In the genomic region with DNA sequence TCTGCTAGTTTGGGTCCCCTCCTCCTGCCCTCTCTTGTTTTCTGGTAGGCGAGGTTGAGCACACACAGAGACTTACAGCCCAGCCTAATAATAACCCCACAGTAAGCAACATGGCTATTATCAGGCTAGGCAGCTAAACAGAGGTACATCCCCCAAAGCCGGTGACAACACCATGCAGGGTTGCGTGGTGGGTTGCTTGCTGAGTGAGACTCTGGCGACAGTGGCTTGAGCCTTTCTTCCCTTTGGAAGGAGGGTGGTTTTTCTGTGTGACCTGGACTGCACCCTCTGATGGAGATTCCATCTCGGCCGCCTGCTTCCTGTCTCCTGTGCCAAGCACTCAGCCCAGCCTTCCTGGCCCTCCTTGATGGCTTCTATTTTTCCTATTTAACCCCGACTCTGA, we compare ENCODE assay signal across 8 mouse cellular contexts. TPM values are rescaled to one million over a fixed set of nuclear protein-coding genes. Genes with fewer than 3 reads are reported as not detected.
DNase-seq lines count a peak whose midpoint lies in the region; ATAC-seq lines count a peak whose summit lies in the region.

No protein-coding gene starts in this region.

- H3K36me3 ChIP-seq in heart, embryonic 12.5 days, result no peaks in the 10 kb centered on the region

- DNase-seq in cerebellum, postnatal 14 days, result peak; percentile 41 to 45
- DNase-seq in cerebellum, postnatal 4 days (ENCODE audit: low spot score in 2 of 2), result no peak
- DNase-seq in kidney, postnatal 25 days, result peak; percentile 58 to 71
- no peak for DNase-seq in ovary, postnatal 14 days (ENCODE audit: low spot score)
- DNase-seq in c-Kit-positive CD71-positive TER-119-positive erythroid progenitor cells, embryonic 14.5 days (ENCODE audit: low spot score), result no peak
- no peak for DNase-seq in testis, postnatal 14 days (ENCODE audit: low spot score)

- no peak overlapping the region; the same call in 1 of the 2 replicates for H3K4me3 ChIP-seq in heart, embryonic 12.5 days

- WGBS in heart, embryonic 12.5 days, result 14% methylated on average over 7 of the region's 7 CpGs

- H3K9me3 ChIP-seq in heart, embryonic 12.5 days (replicated peaks), result no peaks in the 10 kb centered on the region

- H3K4me1 ChIP-seq in heart, embryonic 12.5 days (replicated peaks), result peaks cover 44% of the 10 kb centered on the region

- peak overlapping the region; percentile 25; the same call in 1 of the 2 replicates for H3K9ac ChIP-seq in heart, embryonic 12.5 days

- 0 out of 2 replicates have a peak, but pooled peaks have one; percentile 6 for ATAC-seq in common myeloid progenitor, adult 5-6 weeks (replicated peaks; ENCODE audit: low read depth, poor library complexity, severe bottlenecking)
- ATAC-seq in heart, embryonic 12.5 days (ENCODE audit: insufficient number of reproducible peaks, low FRiP score), result no peak

- H3K27ac ChIP-seq in heart, embryonic 12.5 days (ENCODE audit: poor library complexity, severe bottlenecking), result peak overlapping the region; percentile 42

- no peaks in the 10 kb centered on the region for H3K27me3 ChIP-seq in heart, embryonic 12.5 days (replicated peaks)

- peak overlapping the region; percentile 55 for H3K4me2 ChIP-seq in heart, embryonic 12.5 days

RNA-seq across cellular contexts. Expression of gene Myo1e, which starts 56.6 kb away (rescaled TPM):
- 0.53 and 1.1 TPM in 2 replicates for total RNA-seq in common myeloid progenitor, adult 5-6 weeks (2017)
- 15.2 and 16.2 TPM in 2 replicates for polyA plus RNA-seq in heart, embryonic 12.5 days (2016; fragmentation: Nextera tagmentation; extraction: Ambion mirVana)

Comparison
In these comparisons a context has a peak if more than half of its experiments do, and no peak if none do; other contexts are left out.
1. DNase-seq: peak in cerebellum, postnatal 14 days (2 of 2) and kidney, postnatal 25 days (2 of 2); none in cerebellum, postnatal 4 days (0 of 2), ovary, postnatal 14 days (single experiment), c-Kit-positive CD71-positive TER-119-positive erythroid progenitor cells, embryonic 14.5 days (single experiment) and testis, postnatal 14 days (single experiment).